Mouse (Mus musculus) thymus, postnatal 4 days (tissue): ENCODE measurements around the gene Rbm25.
"Not testable (repeated sequence)": the region's sequence is repeated elsewhere in the genome, so short reads cannot be mapped to it uniquely, and the experiment has no call there.

Experiments used
- DNase-seq: peaks from one replicate; pipeline ENCODE4 v3.0.0; 2021

Gene Rbm25

GRCm38 (mm10) chr12:83630936-83631335, at the start of gene Rbm25:
Gene Rbm25 (plus strand): TSS chr12:83631236.
- not testable (repeated sequence) for DNase-seq

GRCm38 (mm10) chr12:83582106-83582505, 48.9 kb upstream of the Rbm25 start:
- DNase-seq, result no peak

DNA sequence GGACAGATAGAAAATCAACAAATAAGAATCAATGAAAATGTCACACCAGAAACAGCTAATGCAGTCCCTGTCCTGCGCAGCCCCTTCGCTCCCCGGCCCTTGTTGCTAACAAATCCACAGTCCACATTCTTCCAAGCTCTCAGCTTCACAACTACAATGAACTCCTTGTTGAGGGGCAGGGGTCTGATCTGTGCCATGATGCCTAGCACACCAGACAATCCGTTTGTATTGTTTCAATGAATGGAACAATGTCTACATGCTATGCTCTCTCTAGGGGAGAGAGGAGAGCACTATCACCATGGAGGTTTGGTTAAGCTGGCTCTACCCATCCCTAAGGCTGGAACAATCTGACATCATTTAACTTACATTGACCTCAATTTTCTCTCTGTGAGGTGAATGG, 48.3 kb upstream of the Rbm25 start:
- DNase-seq, result no peak

DNA sequence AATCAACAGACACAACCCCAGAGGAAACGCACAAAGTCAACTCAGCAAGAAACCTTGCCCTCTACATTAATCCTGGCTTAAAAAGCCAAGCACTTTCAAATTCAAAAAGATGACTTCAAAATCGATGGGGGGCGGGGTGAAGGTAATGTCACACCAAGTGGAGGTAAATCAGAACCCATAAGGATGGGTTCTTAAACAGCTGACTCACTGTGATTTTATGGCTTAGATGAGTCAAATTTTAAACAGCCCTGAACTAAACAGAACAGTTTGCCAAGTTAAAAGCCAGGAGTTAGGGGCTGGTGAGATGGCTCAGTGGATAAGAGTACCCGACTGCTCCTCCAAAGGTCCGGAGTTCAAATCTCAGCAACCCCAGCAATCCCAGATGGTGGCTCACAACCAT, 44.4 kb upstream of the Rbm25 start:
- no peak for DNase-seq

DNA sequence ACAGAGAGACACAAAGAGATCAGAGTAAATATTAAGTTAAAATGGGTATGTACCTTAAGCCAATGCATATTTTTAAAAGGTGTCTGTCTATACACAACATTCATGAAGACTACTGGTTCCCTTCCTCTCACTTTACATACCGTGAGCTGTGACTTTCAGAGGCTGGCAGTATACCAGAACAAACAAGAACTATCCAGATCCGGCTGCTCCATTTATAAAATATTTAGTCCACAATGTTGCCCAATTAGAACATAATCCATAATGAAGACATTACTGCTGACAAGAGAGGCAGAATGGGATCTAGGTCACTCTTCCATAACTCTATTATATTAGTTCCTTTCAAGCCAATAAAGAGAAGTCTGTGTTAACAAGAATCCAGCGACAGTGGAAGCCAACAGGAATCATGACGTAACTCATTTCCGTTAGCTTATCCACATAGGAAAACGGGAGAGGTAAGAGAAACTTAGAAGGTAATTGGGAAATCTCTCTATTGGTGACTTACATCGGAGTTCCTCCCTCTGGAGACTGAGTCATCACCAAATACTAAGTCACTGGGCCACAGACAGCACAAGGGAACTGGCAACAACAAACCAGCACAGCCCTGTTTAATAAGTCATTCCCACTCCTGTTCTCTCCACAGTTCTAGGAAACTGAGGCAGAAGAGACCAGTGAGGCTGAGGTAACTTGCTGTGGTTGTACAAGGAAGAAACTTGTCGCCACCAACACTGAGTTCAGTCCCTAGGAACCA, 39.1 kb upstream of the Rbm25 start:
- no peak for DNase-seq

- no peak for DNase-seq
These were observed 36.5 kb upstream of the Rbm25 start for GRCm38 (mm10) chr12:83594454-83595040.

GRCm38 (mm10) chr12:83596191-83596954, 34.7 kb upstream of the Rbm25 start:
- no peak for DNase-seq

DNA sequence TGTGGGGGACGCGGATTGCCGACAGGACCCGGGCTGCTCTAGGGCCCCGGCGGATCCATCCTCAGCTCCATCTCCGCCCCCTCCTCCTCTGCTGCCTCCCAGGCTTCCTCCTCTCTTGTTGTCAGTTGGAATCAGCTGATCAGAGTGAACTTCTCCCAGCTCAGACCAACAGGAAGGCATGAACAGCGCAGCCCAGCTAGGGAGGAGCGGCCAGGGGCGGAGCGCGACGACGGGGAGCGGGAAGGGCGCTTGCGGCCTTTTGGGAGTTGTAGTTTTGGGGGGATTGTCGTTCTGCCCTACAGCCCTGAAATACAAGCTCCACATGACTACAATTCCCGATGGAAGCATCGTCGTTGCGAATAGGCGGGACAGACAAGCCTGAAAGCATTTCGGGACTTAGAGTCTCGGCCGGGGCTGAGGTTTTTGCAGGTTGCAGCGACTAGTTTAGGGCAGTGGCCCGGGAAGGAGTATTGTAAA, 34.0 kb upstream of the Rbm25 start, which contains the start of gene Zfyve1:
Gene Zfyve1, minus strand, starts transcription at position 198 of the 477 bp plus-strand sequence.
- DNase-seq, result peak; percentile 90

GRCm38 (mm10) chr12:83597881-83598280, 33.2 kb upstream of the Rbm25 start:
- DNase-seq, result no peak

DNA sequence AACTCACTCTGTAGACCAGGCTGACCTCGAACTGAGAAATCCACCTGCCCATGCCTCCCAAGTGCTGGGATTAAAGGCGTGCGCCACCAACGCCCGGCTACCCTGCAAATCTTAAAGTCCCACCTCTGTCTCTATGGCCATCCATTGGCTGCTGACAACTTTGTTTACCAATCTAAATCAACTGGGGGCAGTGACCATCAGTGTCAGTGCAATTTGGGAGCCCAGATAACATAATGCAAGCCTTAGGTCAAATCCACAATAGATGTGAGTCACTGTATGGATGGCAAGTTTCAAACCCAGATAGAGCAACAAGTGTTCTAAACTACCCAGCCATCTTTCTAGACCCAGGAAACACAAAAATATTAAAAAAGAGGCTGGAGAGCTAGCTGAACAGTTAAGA, 28.8 kb upstream of the Rbm25 start:
- DNase-seq, result no peak

- DNase-seq, result not testable (repeated sequence)
These were observed 24.6 kb upstream of the Rbm25 start for GRCm38 (mm10) chr12:83606411-83606810.

DNA sequence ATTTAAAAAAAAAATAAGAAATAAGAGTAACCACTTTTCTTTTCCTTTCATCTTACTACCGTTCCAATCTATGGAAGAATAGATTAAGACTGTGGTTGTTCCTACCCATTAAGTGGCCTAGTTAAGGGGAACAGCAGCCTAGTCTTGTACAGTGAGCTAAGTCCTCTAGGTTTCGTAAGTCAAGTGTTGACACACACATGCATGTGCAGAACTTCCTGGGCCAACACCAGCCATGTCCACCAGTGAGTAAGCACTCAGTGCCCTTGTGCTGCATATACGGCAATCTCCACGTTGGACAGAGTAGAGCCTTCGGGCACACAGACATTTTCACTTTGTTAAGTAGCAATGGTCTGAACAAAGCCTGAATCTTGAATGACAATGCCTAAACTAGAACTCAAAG, 13.8 kb upstream of the Rbm25 start:
- no peak for DNase-seq

DNA sequence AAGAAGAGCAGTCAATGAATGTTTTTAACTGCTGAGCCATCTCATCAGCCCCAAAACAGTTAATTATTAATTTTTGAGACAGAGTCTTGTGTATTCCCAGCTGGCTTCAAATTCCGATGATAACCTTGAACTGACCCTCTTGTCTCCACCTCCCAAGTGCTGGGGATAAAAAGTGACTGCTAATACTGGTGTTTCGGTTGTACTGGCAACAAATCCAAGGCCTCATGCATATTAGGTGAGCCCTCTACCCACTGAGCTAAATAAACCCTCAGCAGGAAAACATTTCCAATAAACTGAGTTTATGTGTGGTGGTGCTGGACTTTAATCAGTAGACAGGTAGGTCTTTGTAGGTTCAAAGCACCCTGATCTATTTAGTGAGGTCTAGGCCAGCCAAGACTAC, 12.1 kb upstream of the Rbm25 start:
- no peak for DNase-seq

- DNase-seq, result peak; percentile 19
These were observed 10.3 kb upstream of the Rbm25 start for GRCm38 (mm10) chr12:83620694-83621093.

- DNase-seq, result no peak
These were observed 8.8 kb upstream of the Rbm25 start for GRCm38 (mm10) chr12:83622031-83622755.

- no peak for DNase-seq
These were observed 6.7 kb upstream of the Rbm25 start for GRCm38 (mm10) chr12:83624321-83624720.

DNA sequence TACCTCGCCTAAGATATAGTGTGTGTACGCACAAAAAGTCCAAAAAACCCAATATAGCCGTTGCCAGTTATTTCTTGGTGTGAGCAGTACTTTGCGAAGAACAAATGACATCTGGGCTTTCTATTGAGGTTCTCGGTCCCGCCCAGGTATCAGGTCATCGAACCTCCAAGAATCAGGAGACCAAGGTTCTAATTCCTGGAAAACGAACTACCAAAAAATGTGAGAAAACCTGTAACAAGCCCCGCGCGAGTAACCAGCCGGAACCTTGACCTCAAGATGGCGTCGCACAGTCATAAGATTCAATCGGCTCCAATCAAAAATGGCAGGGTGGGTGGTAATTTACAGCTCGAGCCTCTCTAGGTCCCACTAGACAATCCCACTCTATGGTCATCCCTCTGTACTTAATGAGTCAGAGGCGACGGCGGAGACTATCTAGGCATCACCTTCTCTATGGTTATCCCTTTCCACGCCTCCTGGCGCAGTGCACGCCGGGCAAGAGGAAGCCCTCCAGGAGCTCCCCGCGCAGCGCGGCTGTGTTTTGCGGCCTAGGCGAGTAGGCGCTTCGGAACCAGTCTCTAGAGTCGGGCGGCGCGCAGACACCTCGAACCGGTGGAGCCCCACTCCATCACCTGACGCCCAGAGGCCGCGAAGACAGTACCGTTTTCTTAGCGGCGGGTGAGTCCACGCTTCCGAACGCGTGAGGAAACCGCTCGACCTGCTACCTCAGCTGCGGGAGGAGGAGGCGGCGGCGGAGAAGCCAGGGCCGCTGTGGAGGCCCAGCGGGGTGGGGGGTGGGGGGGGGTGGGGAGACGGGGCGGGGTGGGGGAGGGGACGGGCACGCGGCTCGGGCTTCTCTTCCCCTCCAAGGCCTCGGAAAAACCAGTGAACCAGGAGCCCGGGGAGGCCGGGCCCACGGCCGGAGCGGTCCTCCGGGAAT, 975 bp downstream of the Rbm25 start:
- DNase-seq, result peak; percentile 92

- peak; percentile 65 for DNase-seq
These were observed 1.6 kb downstream of the Rbm25 start for GRCm38 (mm10) chr12:83632680-83633025.

DNA sequence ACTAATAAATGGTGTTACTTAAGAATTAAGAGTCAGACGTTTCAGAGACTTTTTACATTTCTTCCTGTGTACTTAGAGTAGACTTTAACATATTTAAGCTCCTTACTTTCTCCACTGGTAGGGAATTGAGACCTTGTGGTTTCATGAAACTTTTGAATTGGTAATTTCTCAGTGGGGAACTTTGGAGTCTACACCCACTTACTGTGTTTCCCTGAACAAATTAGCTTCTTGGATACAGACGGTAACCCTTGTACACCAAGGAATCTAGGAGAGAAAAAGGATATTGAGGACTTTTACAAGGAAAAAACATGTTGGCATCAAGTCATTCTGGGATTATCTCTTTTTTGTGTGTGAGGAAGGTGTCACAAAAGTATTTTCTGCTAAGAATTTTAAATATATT, 2.8 kb downstream of the Rbm25 start:
- DNase-seq, result no peak

- DNase-seq, result no peak
These were observed 10.2 kb downstream of the Rbm25 start for GRCm38 (mm10) chr12:83641233-83641632.

DNA sequence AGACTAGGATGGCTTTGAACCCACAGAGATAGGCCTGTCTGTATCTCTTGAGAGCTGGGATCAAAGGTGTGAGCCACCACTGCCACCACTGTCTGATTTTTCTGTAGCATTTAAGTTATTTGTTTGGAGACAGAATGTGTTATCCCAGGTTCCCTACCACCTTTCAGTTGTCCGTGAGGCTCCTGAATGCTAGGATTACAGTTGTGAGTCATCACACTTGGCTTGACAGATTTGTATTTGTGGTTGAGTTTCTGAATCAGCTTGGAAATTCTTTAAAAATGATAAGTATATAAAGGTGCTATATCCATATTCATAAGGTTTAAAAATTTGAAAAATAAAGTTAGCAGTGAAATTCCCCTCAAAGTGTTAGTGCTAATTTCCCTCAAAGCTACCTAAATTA, 12.1 kb downstream of the Rbm25 start:
- DNase-seq, result no peak

DNA sequence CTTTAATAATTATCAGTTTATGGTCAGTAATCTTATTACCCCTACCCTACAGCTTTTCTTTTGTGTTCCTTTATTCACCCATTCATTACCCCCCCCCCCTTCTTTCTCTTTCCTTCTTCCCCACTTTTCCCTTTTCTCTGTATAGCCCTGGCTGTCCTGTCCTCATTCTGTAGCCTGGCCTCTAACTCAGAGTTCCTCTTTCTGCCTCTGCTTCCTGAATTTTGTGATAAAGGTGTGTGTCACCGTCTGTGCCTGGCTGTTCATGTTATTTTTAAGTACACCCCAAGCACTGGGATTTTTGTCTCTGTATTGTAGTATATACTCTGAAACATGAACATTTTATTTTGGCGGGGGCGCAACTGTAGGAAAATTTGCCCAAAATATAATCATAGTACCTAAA, 19.3 kb downstream of the Rbm25 start:
- DNase-seq, result no peak
